Mouse (Mus musculus) ovary, adult 18-20 months (tissue): ENCODE results near the gene Shpk.

Experiments used
- DNase-seq: peaks from one replicate; pipeline ENCODE4 v3.0.0; 2022; ENCODE audit warnings: low spot score, mixed read lengths

The Shpk gene

DNA sequence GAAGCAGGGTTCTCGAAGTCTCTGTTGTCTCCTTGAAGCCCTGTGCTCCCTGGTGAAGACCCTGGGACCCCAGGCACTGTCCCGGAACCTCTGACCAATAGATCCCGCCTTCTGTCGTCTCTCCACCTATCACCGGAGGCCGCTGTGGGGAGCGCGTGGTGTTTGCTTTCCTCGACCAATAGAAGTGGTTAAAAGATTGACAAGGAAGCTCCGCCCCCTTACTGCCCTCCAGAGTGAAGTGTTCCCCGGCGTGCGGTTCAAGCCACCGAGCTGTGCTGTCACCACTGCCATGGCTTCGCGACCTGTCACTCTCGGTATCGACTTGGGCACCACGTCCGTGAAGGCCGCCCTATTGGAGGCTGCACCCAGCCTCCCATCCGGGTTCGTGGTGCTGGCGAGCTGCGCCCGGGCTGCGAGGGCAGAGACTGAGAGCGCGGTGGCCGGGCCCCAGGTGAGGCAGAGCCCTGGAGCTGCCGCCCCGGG lies at the start of gene Shpk:
Shpk (plus strand) TSS at position 231 of the 483 bp plus-strand sequence.
- DNase-seq = peak; percentile 87

DNA sequence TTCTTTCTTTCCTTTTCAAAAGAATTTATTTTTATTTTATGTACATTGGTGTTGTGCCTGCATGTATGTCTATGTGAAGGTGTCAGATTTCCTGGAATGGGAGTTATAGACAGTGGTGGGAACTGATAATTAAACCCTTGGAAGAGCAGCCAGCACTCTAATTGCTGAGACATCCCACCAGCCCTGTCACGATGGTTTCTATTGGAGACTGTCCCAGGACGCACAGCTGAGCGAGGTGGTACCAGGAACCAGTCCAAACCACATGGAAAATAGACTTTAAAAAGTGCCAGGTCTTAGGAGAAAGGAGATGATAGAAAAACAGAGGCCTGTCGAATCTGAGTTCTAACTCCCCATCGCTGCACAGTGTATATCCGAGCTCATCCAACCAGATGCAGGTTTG lies 44.2 kb upstream of the Shpk start:
- no peak for DNase-seq

DNA sequence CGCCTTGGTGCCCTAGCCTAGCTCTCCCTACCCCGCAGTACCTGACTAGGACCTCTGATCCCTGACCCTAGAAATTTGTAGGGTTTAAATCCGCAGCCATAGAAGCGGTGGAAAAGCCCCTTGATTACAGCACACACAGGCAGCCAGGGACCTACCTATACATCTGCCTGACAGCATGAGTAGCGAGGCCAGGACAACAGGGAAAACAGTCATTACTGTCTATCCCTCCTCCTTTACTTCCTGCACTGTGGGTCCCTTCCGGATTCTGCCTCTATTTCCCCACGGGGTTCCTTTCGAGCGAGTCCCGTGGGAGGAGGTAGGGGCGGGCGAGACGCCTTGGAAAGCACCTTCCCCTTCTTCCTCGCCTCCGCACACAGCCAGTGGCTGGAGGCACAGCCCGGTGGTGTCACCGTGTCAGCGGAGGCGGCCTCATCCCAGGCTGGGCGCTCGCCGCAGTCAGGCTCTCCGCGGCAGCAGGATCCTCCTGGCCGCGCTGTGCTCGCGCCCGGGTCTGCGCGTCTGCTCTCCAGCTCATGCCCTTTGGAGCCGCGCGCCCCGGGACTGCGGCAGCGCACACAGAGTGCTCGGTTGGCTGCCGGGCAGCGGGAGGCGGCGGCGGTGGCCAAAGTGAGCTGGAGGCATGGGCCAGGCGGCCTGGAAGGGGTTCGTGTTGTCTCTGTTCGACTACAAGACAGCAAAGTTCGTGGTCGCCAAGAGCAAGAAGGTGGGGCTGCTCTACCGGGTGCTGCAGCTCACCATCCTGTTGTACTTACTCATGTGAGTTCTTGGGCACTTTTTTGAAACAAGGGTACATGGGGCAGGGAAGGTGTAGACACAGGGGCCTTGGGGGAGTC lies 39.1 kb upstream of the Shpk start, which contains the start of gene P2rx5:
P2rx5 (plus strand) TSS at position 465 of the 854 bp plus-strand sequence.
- DNase-seq = no peak

DNA sequence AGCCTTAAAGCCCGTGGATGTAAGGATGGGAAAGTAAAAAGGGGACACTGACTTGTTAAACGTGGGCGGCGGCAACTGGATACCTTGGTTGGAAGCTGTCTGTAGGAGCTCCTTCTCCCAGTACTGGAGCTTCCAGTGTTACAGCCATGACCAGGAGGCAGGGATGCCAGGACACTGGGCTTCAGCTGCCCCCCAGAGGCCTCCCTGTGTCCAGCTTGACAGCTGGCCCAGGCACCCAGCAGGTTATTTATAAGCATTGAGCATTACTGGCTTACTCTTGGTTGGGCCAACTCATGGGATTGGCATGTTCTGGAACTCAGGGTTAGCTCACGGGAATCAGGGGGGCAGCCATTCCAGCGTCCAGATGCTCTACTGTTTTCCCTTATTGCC lies 38.5 kb upstream of the Shpk start:
- no peak for DNase-seq

DNA sequence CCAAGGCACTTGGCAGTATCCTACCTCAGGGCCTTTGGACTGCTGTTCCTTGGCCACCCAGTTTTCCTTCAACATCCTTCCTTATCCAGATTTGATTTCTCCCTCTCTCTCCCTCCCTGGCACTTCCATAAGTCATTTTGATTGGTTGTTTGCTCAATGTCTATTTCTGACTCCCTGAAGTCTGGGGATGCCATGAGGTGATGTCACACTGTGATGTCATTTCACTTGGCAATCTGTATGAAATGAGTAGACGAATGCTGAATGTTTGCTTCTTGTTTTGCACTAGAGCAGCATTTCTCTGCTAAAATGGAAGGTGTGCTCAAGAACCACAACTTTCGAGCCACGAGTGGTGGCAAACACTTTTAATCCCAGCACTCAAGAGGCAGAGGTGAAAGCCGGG lies 37.6 kb upstream of the Shpk start:
- no peak for DNase-seq

DNA sequence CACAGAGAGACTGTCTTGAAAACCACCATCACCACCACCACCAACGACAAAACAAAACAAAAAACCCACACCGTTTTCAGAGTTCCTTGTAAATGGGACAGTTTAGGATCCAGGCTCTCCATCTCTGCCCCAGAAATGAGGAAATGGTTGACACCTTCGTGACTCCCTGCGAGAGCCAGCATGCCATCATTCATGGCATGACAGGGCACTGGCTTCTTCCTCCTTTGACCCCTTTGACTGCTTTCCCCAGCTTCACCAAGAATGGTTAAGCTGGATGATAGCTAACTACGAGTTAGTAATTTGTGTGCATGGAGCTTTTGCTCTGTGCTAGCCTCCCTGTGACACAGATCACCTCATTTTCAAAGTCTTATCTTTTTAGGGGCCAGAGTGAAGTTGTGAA lies 37.0 kb upstream of the Shpk start:
- DNase-seq = no peak

DNA sequence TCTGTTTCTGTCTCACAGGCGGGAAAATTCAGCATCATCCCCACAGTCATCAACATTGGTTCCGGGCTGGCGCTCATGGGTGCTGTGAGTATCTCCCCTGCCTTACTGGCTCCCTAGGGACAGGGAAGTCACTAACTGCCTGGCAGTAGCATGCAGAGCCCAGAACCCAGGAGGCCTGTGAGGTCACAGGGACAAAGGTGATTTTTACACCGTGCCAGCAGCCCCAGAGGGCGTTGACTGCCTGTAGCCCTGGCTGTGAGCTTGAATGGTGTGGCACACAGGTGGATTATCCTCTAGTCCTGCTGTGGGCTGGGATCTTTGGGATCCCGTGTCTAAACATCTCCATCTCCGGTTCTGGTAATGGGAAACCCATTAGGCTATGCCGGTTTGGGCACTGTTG lies 31.2 kb upstream of the Shpk start:
- no peak for DNase-seq

DNA sequence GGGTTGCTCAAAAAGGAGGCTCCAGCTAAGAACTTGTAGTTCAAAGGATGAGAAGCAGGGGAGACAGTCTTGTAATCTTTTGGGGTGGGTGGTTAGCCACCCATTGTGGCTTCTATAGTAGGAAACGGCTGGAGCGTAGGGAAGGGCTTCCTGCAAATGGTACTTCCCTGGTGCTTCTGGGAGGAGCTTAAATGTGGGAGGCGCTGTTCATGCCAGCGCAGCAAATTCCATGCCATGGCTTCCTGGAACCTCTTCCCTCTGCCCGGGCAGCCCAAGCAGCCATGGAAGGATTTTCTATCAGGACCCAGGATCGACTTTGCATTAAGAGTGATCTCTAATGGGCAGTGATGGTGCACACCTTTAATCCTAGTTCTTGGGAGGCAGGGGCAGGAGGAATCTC lies 30.7 kb upstream of the Shpk start:
- DNase-seq = no peak

DNA sequence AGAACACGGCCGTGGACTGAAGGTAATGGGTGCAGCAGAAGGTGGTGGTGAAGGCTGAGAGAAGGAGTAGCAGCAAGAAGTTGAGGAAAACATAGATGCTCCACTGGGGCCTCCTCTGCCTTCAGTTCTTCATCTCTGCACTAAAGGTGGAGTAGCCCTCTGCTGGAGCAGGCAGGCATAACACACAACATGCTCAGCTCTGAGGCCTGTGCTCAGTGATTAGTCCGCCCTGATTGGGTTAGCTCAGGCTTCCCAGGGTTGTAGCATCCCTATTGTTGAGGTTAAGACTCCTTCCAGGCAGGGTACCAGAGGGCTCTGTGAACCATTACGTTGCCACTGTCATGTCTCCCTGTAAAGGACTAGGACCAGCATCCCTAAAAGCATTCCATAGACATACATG lies 30.0 kb upstream of the Shpk start:
- no peak for DNase-seq

DNA sequence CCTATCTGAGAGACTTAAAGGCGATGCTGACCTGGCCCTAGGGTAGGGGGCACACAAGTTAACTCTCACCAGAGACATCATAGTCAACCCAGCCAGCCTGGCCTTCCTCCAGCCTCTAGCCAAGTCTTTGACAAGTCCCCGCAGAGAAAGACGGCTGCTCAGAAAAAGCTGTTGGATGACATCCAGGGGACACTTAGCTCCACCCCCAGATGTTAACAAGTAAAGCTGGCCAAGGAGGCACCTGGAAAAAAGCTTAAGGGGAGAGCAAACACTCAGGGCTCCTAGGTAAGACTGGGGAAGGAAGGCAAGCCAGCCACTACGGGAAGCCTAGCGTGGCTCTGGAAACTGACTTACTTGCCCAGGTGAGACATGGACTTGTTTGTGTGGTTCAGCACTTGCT lies 27.1 kb upstream of the Shpk start:
- DNase-seq = no peak

DNA sequence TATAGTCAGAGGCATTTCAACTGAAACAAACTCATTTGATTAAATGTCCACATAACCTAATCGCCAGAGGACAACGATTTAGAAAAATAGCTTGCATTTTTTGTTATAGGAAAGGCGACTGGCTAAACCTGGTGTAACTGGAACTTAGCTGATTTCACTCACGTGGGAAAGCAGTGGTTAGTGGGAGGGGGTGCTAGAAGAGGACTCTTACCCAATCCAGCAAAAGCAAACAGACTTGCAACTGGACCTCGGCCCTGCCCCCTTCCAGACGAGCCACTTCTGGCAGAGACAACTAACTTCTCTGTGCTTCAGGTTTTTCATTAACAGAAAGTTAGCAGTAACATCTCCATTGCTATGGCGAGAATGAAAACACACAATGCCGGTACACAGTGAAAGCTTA lies 23.6 kb upstream of the Shpk start:
- DNase-seq = no peak

DNA sequence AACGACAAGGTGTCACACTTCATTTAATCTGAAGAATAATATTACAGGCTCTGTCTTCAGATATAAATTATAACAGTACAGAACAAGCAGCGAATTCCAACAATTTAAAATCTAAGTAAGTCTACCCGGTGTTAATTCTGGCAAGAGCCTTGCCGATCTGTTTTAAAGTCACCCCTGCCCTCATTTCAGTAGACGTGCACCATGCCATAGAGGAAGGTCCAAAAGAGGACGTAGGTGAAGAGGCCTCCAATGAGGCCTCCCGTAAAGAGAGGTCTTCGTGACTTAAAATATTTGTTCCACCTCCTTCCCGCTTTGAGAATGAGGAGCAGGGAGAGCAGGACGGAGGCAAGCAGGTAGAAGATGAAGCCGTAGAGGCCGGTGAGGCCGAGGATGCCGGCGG lies 23.1 kb upstream of the Shpk start:
- no peak for DNase-seq

DNA sequence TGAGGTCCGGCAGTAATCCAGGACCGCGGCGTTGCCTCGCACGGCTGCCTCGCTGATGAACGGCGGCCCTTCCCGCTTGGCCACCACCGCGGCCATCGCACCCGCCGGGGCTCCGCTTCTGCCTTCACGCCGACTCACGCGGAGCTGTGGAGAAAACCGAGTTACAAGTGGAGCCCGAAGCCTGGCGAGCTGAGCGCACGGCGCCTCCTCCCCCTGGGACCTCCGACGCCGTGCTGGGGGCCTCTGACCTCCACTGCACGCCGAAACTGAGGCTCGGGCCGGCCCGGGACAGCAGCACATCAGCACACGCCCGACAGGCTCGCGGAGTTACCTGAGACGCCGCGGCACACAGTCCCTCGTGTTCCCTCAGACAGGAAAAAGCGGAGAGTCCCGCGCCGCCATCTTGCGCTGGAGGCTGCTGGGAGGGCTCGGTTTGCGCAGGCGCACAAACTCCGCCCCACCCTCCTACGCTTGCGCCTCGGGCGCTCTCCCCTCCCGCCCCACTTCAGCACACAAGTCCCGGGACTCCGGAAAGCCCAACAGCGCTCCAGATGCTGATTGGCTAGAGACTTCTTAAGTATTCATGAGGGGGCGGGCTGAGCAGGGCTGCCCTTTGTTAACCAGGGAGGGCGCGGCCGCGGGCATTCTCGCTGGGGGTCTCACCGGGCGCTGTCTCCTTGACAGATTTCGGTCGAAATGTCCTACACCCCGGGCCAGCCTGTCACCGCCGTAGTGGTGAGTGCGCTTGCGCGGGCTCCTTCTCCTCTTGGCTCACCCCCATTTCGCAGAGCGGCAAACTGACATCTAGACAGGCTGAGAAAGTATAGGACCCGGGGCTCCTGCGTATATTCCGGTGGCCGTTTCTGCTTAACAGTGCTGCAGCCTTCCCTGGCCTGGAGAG lies 22.4 kb upstream of the Shpk start, which contains the start of the genes Emc6 and Tax1bp3:
Emc6 (minus strand) TSS at position 430 of the 901 bp plus-strand sequence.
Tax1bp3 (plus strand) TSS at position 476 of the 901 bp plus-strand sequence.
- DNase-seq = peak; percentile 95

DNA sequence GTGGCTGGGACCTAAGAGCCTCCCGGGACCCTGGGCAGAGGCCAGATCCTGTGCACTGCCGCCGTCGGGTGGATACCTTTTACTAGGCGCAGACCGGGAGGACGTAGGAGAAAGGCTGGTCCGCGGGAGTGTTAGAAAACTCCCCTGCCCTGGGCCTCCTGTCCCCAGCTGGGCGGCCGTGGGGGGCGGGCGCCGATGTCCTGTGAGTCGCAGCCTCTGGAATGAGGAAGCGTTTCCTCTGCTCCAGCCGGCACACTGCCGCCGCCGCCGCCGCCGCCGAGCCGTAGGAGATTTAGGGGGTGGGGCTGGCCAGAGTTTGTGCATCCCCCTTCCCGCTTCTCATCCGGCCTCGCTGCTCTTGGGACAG lies 21.8 kb upstream of the Shpk start:
- peak; percentile 65 for DNase-seq

DNA sequence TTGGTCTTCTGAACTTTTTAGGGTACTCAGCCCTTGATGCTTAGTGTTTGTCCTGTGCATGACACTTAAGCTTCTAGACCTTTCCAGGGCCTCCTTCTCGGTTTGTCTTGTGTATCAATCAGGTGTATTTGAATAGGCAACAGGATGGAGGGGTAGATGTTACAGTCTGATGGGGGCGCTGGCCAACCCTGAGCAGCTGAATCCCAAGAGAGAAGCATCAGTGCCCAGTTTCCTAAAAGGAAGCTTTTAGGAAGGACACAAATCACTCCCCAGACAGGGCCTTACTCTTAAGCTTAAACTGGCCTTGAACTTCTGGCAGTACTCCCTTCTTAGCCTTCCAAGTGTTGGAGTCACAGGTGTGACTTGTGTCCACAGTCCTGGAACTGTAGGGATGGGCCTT lies 21.4 kb upstream of the Shpk start:
- no peak for DNase-seq

DNA sequence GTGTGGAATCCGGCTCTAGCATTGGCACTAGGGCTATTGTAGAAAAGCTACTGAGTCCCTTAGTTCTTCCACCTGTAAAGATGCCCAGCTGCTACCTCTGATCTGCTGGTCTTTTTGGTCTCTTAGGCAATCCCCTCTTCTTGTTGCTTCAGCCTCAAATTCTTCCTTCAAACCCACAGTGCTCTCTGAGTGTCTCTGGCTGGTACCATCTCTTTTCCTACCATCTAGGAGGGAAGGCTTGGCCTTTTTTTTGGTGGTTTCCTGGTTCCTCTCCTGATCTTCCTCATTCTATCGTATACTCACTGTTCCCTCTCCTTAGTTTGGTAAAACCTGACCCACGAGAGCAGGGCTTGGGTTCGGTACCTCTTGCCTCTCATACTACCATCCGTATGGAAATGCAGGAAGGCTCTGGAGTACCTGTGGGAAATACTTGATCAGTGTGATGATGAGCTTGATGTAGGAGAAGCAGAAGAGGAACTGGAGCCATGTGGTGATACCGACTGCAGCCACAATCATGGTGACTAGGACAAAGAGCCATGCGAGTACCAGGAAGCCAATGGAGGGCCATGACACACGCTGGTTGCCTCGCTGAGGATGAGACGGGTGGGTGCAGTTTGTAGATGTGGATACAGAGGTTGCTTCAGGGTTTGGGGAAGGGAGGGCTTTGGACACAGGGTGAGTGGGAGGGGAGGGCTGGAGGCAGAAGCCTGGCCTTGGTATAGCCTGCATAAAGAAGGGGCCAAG lies 13.2 kb upstream of the Shpk start:
- no peak for DNase-seq

DNA sequence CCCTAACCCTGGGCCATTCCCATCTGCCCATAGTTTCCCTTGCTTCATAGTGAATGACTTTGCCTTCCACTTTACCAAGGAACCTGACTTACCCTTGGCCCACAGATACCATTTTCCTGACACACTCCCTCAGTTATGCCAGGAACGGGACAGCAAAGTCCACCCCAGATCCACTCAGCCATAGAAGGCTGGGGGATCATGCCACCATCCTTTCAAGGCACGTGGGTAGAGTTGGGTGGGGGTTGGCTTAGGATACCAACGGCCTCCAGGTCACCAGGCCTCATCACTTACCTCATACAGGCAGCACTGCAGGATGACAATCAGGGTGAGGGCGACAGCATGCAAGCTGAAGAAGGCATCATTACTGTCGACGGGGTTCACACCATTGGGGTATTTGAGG lies 12.0 kb upstream of the Shpk start:
- DNase-seq = no peak

DNA sequence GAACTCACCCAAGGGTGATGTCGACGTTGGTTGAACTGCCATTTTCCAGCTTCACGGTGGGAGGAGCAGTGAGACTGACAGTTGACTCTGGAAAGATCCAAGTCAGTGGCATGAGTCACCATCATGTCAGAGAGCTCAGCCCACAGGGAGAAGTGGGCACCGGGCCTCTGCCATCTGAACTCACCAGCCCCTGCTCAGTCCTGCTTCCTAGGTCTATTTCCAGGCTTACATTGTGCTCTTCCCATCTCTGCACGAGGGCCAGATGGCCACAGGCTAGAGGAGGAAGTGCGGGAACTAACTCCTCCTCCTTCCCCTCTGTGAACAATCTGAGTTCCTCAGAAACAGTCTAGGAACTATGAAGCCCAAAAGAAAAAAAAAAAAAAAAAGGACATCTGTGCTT lies 6.2 kb upstream of the Shpk start:
- no peak for DNase-seq

DNA sequence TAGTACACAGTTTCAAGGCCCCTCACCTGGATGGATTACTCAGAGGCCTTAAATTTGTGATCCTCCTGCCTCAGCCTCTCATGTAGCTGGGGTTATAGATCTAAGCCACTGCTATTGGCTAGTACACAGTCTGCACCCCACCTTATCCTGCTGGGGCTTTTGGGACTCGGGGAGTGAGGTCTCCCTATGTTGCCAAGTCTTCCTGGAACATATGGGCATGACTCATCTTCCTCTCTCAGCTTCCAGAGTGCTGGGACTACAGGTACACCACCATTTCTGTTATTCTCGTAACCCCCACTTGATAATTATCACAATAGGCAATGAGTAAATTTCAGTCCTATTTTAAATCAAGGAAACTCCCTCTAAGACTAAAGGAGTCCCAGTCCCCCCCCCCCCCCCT lies 4.8 kb upstream of the Shpk start:
- DNase-seq = no peak

DNA sequence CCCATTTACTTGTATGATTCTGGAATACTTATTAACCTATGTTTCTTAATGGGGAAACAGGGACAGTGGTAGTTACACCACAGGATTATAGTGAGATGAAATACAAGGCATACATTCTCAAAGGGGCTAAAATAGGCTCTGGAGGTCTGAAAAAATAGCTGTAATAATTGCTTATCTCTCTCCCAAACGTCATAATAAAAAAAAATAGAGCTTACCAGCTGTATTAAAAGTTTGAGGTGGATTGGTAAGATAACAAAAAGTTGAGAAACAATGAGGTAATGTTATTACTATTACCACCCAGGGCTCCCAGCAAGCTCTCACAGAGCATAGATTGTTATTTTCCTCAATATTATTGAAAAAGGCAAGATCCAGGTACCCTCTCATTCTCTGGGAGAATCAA lies 1.1 kb upstream of the Shpk start:
- DNase-seq = no peak

DNA sequence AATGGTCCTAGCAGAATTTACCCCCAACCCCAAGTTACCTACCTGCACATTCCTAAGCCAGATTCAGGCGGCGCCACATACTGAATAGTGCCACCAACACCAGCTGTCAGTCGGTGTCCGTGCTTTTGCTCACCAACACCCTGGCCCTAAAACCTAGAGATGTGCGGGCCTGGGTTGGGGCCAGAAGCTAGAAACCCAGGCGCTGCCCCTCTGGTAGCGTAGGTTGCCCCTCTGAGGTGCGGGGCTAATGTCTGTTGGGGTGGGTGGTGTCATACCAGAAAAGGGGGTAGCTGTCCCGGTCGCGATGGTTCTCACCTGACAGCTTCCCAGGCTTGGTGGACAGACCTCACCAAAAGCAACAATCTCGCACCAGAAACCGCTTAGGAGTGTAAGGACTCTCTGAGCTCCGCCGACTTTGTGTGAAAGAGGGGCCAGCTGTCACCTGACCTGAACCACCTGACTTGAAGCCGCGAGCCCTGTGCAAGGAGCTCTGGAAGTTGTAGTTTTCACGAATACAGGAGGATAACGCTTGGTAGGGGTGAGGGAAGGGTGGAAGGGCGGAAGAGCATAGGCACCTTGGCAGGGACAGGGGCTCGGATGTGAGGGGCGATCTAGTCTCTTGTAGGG lies 544 bp upstream of the Shpk start, which contains the start of gene Ctns:
Ctns (minus strand) TSS at position 440 of the 627 bp plus-strand sequence.
- peak; percentile 77 for DNase-seq

DNA sequence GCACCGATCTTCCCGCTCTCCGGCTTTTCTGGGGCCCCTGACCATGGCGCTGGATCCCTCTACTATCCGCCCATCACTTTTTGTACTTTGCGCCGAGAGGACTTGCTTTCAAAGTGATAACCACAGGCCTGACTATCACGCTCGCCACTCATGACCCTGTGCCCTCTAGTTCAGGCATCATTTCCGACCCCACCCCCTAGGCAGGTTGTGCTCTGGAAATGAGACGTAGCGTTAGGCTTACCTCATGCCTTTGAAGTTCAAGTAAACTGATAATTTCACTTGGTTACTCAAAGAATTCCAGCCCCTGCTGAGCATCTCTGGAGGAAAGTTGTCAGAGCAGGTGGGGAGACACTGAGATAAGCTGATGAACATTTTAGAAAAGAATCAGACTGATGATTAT lies 619 bp downstream of the Shpk start:
- DNase-seq = no peak
